Mouse (Mus musculus) liver, embryonic 13.5 days (tissue): ENCODE measurements at regions not wholly inside any gene's neighbourhood (a gene's known extent, or its start where the extent isn't known, plus 50 kb on each side); places are given as distances from the start of the nearest gene placed in this dataset.

Experiments used
- ATAC-seq: fragments of 200-750 bp; cut with Nextera tagmentation; 2 replicates; pipeline ENCODE4 v1.8.0; 2017; ENCODE audit warnings: low read depth, mild to moderate bottlenecking, moderate number of reproducible peaks, moderate library complexity
- DNase-seq: peaks from one replicate; pipeline ENCODE4 v3.0.0; 2022
- H3K27ac ChIP-seq: fragments of 300-500 bp; sonication (generic); 2 replicates; pipeline ENCODE4 v1.5.1; 2015; ENCODE audit warnings: moderate library complexity, mild to moderate bottlenecking, inconsistent platforms
- H3K27me3 ChIP-seq: fragments of 300-500 bp; sonication (generic); 2 replicates; pipeline ENCODE4 v1.6.1; 2015; ENCODE audit warnings: mild to moderate bottlenecking, inconsistent platforms
- H3K36me3 ChIP-seq: fragments of 300-500 bp; sonication (generic); 2 replicates; pipeline ENCODE4 v1.6.1; 2015; ENCODE audit warnings: mild to moderate bottlenecking, inconsistent platforms
- H3K4me1 ChIP-seq: fragments of 300-500 bp; sonication (generic); replicated peaks from 2 replicates; pipeline ENCODE4 v1.6.1; 2015; ENCODE audit warnings: inconsistent platforms
- H3K4me2 ChIP-seq: fragments of 300-500 bp; sonication (generic); 2 replicates; pipeline ENCODE4 v1.6.1; 2015; ENCODE audit warnings: inconsistent platforms, mild to moderate bottlenecking, moderate library complexity
- H3K4me3 ChIP-seq: fragments of 300-500 bp; sonication (generic); replicated peaks from 2 replicates; pipeline ENCODE4 v1.5.1; 2015; ENCODE audit warnings: mild to moderate bottlenecking, inconsistent platforms
- H3K9ac ChIP-seq: fragments of 300-500 bp; sonication (generic); 2 replicates; pipeline ENCODE4 v1.6.1; 2015; ENCODE audit warnings: mild to moderate bottlenecking, inconsistent platforms
- H3K9me3 ChIP-seq: fragments of 300-500 bp; sonication (generic); replicated peaks from 2 replicates; pipeline ENCODE4 v1.6.1; 2016; ENCODE audit warnings: inconsistent platforms
- WGBS: fragments of 180-500 bp; shearing (Covaris S2); methylation state at CpG from one replicate; pipeline ENCODE4 v1.1.7; 2015; ENCODE audit not compliant: insufficient replicate concordance; 5-methylcytosine and 5-hydroxymethylcytosine counted together

DNA sequence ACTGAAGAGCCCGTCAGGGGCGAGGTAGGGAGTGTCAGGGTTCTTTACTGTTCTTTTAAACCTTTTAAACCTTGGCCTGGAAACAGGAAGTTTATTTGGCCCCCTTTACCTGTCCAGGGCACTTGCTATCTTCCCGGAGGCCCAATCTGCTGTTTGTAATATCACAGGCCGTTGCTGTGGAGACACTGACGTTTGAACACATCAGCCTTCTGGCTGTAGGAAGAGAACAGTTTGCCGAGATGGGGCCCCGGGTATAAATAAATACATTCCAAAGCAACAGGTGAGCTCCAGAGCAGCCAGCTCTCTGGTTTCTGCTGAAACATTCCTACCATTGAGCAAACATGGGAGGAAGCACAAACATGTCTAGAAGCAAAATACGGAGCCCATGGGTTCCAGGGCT lies 90.2 kb upstream of the Parp11 start:
- no peak overlapping the region for H3K27ac ChIP-seq
- H3K9me3 ChIP-seq, result peaks cover 4% of the 10 kb centered on the region; the same call in 1 of the 2 replicates
- H3K9ac ChIP-seq, result no peak overlapping the region
- H3K4me2 ChIP-seq, result no peak overlapping the region
- DNase-seq (no peak), ATAC-seq (no peak)
- 64% methylated on average over 8 of the region's 8 CpGs for WGBS
- peaks cover 13% of the 10 kb centered on the region for H3K4me1 ChIP-seq
- peaks cover 7% of the 10 kb centered on the region; the same call in 1 of the 2 replicates for H3K27me3 ChIP-seq
- H3K4me3 ChIP-seq, result no peak overlapping the region
- no peaks in the 10 kb centered on the region for H3K36me3 ChIP-seq

DNA sequence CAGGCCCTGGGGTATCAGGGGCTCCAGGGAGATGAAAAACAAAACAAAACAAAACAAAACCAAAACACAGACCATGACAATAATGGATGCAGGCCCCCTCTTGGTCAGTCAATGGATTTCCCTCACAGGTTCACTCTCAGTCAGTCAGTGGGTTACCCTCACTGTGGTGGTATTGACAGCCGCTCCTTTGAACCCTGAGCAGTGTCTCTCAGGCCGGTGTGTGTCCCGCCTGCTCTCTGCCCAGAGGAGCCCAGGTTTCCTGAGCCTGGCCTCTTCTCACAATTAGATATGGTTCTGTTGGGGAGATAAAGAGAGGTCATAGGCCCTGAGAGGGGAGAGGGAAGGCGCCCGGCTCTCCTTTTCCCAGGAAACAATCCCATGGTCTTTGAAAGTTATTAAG lies 87.8 kb upstream of the Parp11 start:
- ATAC-seq (peak; percentile 46; the same call in 1 of the 2 replicates), DNase-seq (no peak)
- Histone ChIP-seq H3K27ac (no peak overlapping the region), H3K9ac (no peak overlapping the region), H3K4me3 (no peak overlapping the region), H3K9me3 (peaks cover 3% of the 10 kb centered on the region; the same call in 1 of the 2 replicates), H3K4me2 (no peak overlapping the region), H3K4me1 (peaks cover 10% of the 10 kb centered on the region), H3K36me3 (no peaks in the 10 kb centered on the region), H3K27me3 (peaks cover 25% of the 10 kb centered on the region; the same call in 1 of the 2 replicates)
- 18% methylated on average over 5 of the region's 5 CpGs for WGBS

DNA sequence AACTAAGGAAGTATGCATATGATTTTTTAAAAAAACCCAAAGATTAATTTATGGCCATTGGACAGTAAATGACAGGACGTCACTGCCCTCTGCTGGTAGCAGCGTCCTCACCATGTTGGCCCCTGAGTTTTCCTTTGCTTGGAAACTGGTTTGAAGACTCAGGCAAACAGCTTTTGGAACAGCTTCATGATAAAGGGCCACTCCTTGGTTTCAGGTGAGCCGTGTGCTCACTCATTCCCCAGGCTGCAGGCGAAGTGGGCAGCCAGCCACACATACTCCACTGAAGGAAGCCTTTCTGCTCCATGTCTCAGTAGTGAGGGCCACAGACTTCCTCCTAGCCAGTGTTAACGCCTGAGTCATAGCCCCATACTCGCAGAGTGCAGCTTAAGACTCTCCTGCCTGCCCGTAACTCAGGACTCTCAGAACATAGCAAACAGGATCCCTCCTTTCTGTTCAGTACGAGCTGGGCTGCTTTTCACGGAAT lies 87.2 kb upstream of the Parp11 start:
- DNase-seq, result peak; percentile 36
- Histone ChIP-seq H3K27me3 (peaks cover 28% of the 10 kb centered on the region; the same call in 1 of the 2 replicates), H3K4me2 (no peak overlapping the region), H3K4me3 (no peak overlapping the region), H3K9me3 (no peaks in the 10 kb centered on the region), H3K9ac (no peak overlapping the region), H3K4me1 (peaks cover 10% of the 10 kb centered on the region), H3K36me3 (no peaks in the 10 kb centered on the region), H3K27ac (no peak overlapping the region)
- WGBS, result 22% methylated on average over 9 of the region's 9 CpGs
- peak; percentile 48; the same call in 1 of the 2 replicates for ATAC-seq

DNA sequence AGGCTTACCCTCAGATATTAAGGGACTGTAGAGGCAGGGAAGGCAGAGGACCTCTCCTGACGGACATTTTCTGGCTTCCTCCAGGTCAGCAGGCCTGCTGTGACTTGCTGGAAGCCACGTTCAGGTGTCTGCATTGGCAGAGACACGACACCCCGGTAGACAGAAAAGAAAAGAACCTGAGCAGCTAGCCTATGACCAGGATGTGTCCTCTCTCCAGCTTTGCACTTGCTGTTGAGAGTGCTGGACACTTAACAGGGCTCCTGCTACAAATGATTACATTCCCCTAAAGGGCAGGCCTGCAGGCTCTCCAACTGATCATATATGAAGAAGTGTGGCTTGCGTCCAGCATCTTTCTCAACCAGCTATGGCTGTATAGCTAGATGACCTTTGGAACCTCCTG lies 84.5 kb upstream of the Parp11 start:
- DNase-seq (no peak), ATAC-seq (no peak)
- no peaks in the 10 kb centered on the region for H3K36me3 ChIP-seq
- no peaks in the 10 kb centered on the region for H3K9me3 ChIP-seq
- no peak overlapping the region for H3K9ac ChIP-seq
- H3K4me1 ChIP-seq, result peaks cover 10% of the 10 kb centered on the region
- H3K4me3 ChIP-seq, result no peak overlapping the region
- peaks cover 32% of the 10 kb centered on the region; the same call in 1 of the 2 replicates for H3K27me3 ChIP-seq
- H3K4me2 ChIP-seq, result no peak overlapping the region
- H3K27ac ChIP-seq, result no peak overlapping the region
- WGBS, result 63% methylated on average over 5 of the region's 5 CpGs

DNA sequence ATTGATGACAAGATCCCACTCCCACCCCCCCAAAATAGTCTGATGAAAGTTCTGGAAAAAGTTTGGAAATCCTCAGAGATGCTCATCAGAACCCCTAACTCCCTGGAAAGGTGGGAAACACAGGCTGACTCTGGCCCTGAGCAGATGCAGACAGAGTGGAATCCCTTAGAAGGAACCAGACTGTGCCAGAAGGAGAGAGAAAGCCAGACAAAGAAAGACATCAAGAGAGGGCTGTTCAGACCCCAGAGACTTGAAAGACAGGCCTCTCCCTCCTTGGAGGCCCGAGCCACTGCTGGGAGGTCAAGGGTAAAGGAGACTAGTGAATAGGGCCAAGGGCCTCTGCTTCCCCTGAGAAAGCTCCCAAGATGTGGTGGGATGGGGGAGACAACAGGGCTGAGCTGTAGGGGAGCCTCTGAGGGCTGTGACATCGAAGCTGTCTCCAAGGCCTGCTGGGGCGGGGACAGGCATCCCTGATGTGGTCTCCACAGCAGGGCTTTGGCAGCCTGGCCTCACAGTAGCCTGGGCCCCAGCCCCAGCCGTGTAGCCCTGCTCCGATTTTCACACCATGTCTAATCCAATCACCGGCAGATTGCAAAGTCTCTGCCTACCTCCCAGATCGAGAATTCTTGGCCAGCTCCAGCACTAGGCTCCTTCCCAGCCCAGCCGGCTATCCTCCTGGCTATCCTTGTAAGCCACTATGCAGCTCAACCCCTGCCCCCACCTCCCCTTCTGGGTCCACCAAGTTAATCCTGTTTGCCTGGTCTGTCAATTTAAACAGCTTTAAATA lies 83.5 kb upstream of the Parp11 start:
- H3K9ac ChIP-seq, result no peak overlapping the region
- 47% methylated on average over 8 of the region's 8 CpGs for WGBS
- peaks cover 10% of the 10 kb centered on the region for H3K4me1 ChIP-seq
- no peak overlapping the region for H3K27ac ChIP-seq
- no peak overlapping the region for H3K4me3 ChIP-seq
- ATAC-seq, result no peak
- DNase-seq, result no peak
- peaks cover 32% of the 10 kb centered on the region; the same call in 1 of the 2 replicates for H3K27me3 ChIP-seq
- no peaks in the 10 kb centered on the region for H3K9me3 ChIP-seq
- H3K4me2 ChIP-seq, result no peak overlapping the region
- no peaks in the 10 kb centered on the region for H3K36me3 ChIP-seq

DNA sequence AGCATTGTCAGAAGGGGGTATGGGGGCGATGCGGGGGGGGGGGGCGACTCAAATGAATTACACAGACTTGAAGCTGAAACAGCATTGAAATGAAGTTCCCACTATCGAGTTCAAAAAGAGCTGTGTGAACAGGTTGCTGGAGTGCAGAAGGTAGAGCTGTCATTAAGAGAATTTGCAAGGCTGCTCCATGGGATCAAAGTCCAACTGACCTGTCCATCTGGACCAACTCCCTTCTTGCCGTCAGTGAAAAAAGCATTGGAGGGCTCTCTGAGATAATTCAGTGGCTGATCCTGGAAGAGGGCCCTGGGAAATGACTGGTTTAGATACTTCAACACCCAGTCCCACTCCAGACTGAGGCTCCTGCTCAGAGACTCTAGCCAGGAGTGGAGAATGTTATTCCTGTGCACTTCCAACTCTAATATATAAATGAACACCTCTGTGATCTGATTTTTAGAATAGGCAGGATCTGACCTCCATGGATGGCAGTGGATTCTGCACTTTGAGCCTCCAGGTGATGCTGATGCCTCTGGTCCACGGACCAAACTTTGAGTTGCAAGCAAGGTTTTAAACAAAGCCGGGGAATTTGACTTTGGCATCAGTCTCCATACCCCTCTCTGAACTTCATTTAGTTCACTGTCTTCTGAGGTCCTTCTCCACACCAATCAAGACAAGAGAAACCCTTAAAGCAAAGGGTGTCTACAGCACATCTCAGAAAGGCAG lies 82.6 kb upstream of the Parp11 start:
- no peak overlapping the region for H3K27ac ChIP-seq
- H3K36me3 ChIP-seq, result no peaks in the 10 kb centered on the region
- H3K9ac ChIP-seq, result no peak overlapping the region
- 39% methylated on average over 7 of the region's 7 CpGs for WGBS
- no peak for DNase-seq
- ATAC-seq, result no peak
- H3K27me3 ChIP-seq, result peaks cover 32% of the 10 kb centered on the region; the same call in 1 of the 2 replicates
- H3K4me3 ChIP-seq, result no peak overlapping the region
- H3K4me1 ChIP-seq, result peaks cover 5% of the 10 kb centered on the region
- no peaks in the 10 kb centered on the region for H3K9me3 ChIP-seq
- no peak overlapping the region for H3K4me2 ChIP-seq

DNA sequence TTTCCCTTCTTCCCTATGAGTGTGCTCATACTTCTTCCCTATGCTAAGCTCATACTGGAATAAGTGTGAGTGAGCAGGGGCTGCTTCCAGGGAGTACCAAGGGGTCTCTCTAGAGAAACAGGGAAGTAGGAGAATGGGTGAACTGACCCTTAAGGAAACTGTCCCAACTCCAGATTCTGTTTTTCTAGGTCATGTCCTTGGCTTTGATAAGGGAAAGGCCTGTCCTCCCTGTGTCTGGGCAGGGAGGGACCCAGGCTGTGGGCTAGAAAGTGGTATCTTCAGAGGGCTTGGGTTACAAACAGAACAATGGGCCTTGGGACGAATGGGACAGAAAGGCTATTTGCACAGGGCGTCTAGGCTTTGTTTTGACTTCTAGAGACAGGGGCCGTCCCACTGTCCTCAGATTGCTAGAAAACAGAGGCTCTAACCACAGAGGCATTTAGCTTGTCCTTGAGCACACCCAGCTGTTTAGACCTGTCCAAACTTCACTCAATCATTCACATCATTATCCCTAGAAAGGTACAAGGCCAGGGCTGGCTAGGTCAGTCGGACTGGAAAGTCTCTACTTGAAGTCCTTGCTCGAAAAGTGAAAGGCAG lies 82.0 kb upstream of the Parp11 start:
- no peak for ATAC-seq
- Histone ChIP-seq H3K4me2 (no peak overlapping the region), H3K27me3 (peaks cover 32% of the 10 kb centered on the region; the same call in 1 of the 2 replicates), H3K4me3 (no peak overlapping the region), H3K4me1 (peaks cover 3% of the 10 kb centered on the region; the same call in 1 of the 2 replicates), H3K9ac (no peak overlapping the region), H3K27ac (no peak overlapping the region), H3K9me3 (no peaks in the 10 kb centered on the region), H3K36me3 (no peaks in the 10 kb centered on the region)
- 47% methylated on average over 5 of the region's 5 CpGs for WGBS
- DNase-seq, result no peak

DNA sequence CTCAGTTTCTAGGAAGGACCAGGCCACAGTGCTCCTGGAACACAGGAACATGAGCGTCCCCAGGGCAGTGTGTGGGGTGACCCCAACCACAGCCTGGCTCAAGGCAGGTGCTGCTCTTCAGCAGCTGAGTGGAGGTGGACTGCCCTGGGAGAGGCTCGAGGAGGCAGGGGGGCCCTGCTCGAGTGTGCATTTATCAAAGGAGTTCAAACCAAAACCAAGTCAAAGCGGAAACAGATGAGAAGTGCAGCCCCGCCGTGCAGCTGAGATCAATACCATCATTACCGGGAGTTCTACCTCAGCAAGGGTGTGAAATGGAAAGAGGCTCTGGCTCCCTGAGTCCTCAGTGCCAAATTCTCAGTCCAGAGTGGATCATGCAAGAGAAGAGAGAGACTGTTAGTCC lies 81.4 kb upstream of the Parp11 start:
- DNase-seq (no peak), ATAC-seq (no peak)
- H3K4me1 ChIP-seq, result peaks cover 3% of the 10 kb centered on the region; the same call in 1 of the 2 replicates
- H3K4me3 ChIP-seq, result no peak overlapping the region
- H3K27ac ChIP-seq, result no peak overlapping the region
- H3K27me3 ChIP-seq, result peaks cover 32% of the 10 kb centered on the region; the same call in 1 of the 2 replicates
- no peak overlapping the region for H3K4me2 ChIP-seq
- WGBS, result 41% methylated on average over 7 of the region's 7 CpGs
- no peak overlapping the region for H3K9ac ChIP-seq
- no peaks in the 10 kb centered on the region for H3K9me3 ChIP-seq
- no peaks in the 10 kb centered on the region for H3K36me3 ChIP-seq

DNA sequence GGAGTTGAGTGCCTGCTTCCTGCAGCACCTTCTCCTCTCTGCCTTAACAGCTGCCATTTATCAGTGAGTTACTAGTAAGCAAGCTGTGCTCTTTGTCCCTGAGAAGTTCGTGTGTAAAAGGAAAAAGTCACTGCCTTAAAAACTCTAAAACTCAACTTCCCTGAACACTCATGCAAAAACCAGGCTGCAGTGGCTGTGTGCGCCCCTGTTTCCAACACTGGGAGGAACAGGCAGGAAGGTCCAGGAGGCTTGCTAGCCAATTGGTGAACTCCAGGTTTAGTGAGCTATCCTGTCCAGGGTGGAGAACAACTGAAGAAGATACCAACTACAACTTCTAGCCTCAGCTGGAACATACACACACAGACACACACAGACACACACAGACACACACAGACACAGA lies 81.0 kb upstream of the Parp11 start:
- Histone ChIP-seq H3K4me3 (no peak overlapping the region), H3K4me1 (peaks cover 3% of the 10 kb centered on the region; the same call in 1 of the 2 replicates), H3K4me2 (no peak overlapping the region), H3K27me3 (peaks cover 30% of the 10 kb centered on the region; the same call in 1 of the 2 replicates), H3K9me3 (no peaks in the 10 kb centered on the region), H3K27ac (no peak overlapping the region), H3K9ac (no peak overlapping the region), H3K36me3 (no peaks in the 10 kb centered on the region)
- no peak for ATAC-seq
- 39% methylated on average over 2 of the region's 2 CpGs for WGBS
- no peak for DNase-seq

DNA sequence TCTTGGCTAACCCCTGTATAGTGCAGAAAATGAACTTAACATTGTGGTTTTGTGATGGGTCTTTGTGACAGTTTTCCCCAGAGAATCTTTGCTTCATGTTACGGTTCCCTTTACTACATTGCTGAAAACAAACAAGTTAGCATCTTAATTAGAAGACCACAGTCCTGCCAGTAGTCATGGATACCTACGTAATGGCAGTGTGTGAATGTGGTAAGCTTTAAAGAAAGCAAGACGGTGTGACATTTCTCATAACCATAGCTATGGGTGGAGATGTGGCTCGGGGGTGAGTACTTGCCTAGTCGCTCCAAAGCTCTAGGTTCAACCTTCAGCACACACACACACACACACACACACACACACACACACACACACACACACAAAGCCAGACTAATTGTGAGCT lies 73.6 kb upstream of the Parp11 start:
- Histone ChIP-seq H3K9ac (no peak overlapping the region), H3K27me3 (peaks cover 8% of the 10 kb centered on the region; the same call in 1 of the 2 replicates), H3K9me3 (no peaks in the 10 kb centered on the region), H3K36me3 (no peaks in the 10 kb centered on the region), H3K4me2 (no peak overlapping the region), H3K27ac (no peak overlapping the region), H3K4me3 (no peak overlapping the region), H3K4me1 (no peaks in the 10 kb centered on the region)
- DNase-seq (no peak), ATAC-seq (no peak)
- WGBS, result 61% methylated on average over 5 of the region's 5 CpGs
